Mouse (Mus musculus) stomach, postnatal 0 days (tissue): ENCODE measurements around the gene Olfr1066.

ENCODE experiments used
- CTCF ChIP-seq: IDR thresholded peaks from 2 replicates; pipeline ENCODE4 v1.5.1; 2016; ENCODE audit warnings: antibody characterized with exemption, low read depth, mild to moderate bottlenecking, moderate library complexity
- EP300 ChIP-seq: optimal IDR thresholded peaks from 2 replicates; pipeline ENCODE3; 2016; ENCODE audit warnings: antibody characterized with exemption

- TF ChIP-seq CTCF (no peak), EP300 (no peak)
Observed at GRCm38 (mm10) chr2:86413950-86414349, 42.1 kb downstream of the Olfr1066 start, which contains the start of gene Olfr1061.
